Mouse (Mus musculus) small intestine, adult 2 months (tissue): Measurements from ENCODE around the gene Sorl1.

ENCODE experiments used
- CTCF ChIP-seq: fragments of 200-500 bp; IDR thresholded peaks from 2 replicates; pipeline ENCODE4 v1.5.1; 2012; ENCODE audit warnings: low read depth, mild to moderate bottlenecking, control low read depth, inconsistent platforms, low read length, moderate library complexity, mixed read lengths; ENCODE audit not compliant: insufficient replicate concordance, insufficient read length; ENCODE audit errors: extremely low read depth
- POLR2A ChIP-seq: fragments of 200-500 bp; IDR thresholded peaks from 2 replicates; pipeline ENCODE4 v1.6.1; 2012; ENCODE audit warnings: low read depth, mild to moderate bottlenecking, control low read depth, inconsistent platforms, low read length, moderate library complexity

DNA sequence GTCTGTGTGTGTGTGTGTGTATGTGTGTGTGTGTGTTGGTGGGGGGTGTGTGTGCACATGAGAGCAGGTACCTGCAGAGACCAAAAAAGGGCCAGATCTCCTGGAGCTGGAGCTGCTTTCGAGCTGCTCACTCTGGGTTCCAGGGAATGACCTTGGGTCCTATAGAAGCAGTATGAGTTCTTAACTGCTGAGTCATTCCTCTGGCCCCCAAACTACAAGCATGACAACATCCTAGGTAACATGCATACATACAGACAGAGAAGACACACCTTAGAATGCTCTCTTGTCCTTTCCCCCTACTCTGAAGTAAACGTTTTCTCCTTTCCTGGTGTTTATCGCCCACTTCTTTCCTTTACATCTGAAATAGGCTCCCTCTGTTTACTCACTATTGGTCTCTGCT, 32.5 kb upstream of the Sorl1 start:
- no peak for TF ChIP-seq POLR2A
- no peak for TF ChIP-seq CTCF
